Mouse (Mus musculus) kidney, adult 2 months (tissue): ENCODE measurements around the gene Pacsin2.

ENCODE experiments used
- CTCF ChIP-seq: fragments of 200-500 bp; conservative IDR thresholded peaks from 2 replicates; pipeline ENCODE4 v1.5.1; 2011; ENCODE audit warnings: low read depth, mild to moderate bottlenecking, control low read depth, low read length, moderate library complexity, mixed read lengths; ENCODE audit not compliant: insufficient read depth, insufficient read length
- POLR2A ChIP-seq: fragments of 200-500 bp; IDR thresholded peaks from one replicate; pipeline ENCODE4 v1.6.1; 2011; ENCODE audit warnings: low read depth, low read length, control low read depth

GRCm38 (mm10) chr15:83491891-83492290 is 27.5 kb upstream of the Pacsin2 start:
- TF ChIP-seq CTCF (no peak), POLR2A (no peak)
